Mouse (Mus musculus): ENCODE measurements around the gene Gmppa. TPM values are rescaled to one million over a fixed set of nuclear protein-coding genes. Genes with fewer than 3 reads are reported as not detected.

Gene Gmppa
- polyA plus RNA-seq (2012; rRNA removed) (34.3 and 38.2 TPM in 2 replicates), polyA plus RNA-seq (2014; fragmentation: Nextera tagmentation; extraction: Ambion mirVana) (22.8 and 31.1 TPM in 2 replicates)

DNA sequence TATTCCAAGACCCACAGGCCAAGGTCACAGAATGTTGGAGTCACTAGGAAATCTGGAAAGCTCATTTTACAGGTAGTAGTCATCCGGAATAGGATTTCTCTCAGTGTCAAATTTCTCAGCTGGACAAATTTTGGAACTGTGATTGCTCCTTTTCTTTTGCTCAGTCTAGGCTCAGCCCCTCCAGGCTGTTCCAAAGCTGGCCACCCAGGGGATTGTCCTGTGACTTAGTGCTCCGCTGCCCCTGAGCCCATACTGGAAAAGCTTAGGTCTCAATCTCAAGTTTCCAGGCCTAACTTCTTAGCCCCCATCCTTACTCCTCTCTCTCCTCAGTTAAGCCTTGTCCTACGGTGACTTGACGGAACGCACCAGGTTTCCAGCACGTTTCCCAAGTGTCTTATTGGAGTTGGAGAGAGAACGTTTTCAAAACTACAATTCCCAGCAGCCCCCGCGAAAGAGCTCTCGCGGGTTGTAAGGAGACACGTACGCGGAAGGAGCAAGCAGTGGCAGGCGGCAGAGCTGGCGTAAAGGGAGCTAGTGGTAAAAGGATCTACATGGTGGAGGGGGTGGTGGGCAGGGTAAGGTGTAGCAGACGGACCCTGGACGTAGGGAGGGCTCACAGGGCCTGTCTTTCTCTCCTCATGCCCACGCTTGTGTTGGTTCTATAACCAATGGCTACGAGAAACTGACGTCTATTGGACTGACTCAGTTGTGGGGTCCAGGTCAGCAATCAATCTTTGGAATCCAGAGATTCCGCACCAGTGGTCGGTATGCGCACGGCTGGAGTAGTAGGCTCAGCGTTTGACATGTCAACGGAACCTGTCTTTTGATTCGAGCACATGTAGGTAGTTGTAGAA is at the start of gene Gmppa:
TSS of gene Gmppa (plus strand) at position 456 of the 854 bp plus-strand sequence.
- Histone ChIP-seq H3K9me3 (ENCODE audit: control insufficient read depth, low read length) (no peaks in the 10 kb centered on the region), H3K4me3 (ENCODE audit: insufficient read depth in 1 of 2, low read depth in 2 of 2, low read length in 2 of 2) (peak within 1 kb of the TSS; percentile 72 to 98), H3K4me1 (replicated peaks; ENCODE audit: control insufficient read depth in 2 of 2, insufficient read depth in 2 of 2, low read length in 1 of 2) (peaks cover 0 to 13% of the 10 kb centered on the region in 2 experiments; a peak in 3 of 4 replicates), H3K36me3 (replicated peaks; ENCODE audit: control insufficient read depth, insufficient read depth, low read depth) (no peaks in the 10 kb centered on the region), H3K27ac (no peak within 1 kb of the TSS), H3K4me2 (ENCODE audit: low read depth) (peak within 1 kb of the TSS; percentile 81), H3K27me3 (ENCODE audit: control insufficient read depth, insufficient read depth, low read length) (no peaks in the 10 kb centered on the region; the same call in 1 of the 2 replicates), H3K9ac (replicated peaks) (peak within 1 kb of the TSS; percentile 77)
- peak; percentile 48 to 65 (median 56) for DNase-seq (ENCODE audit: low read depth in 3 of 3, low spot score in 3 of 3)
- TF ChIP-seq EP300 (IDR thresholded peaks at IDR 0.05; ENCODE audit: low read depth) (no peak), CTCF (IDR thresholded peaks at IDR 0.05; ENCODE audit: low read depth) (no peak)
- 6% methylated on average over 28 of the region's 28 CpGs for WGBS (ENCODE audit: insufficient replicate concordance)
- peak; percentile 62 for ATAC-seq (ENCODE audit: insufficient read depth)

- H3K4me3 ChIP-seq (ENCODE audit: insufficient read depth in 1 of 2, low read depth in 2 of 2, low read length in 2 of 2) = no peak overlapping the region
- no peak overlapping the region for H3K9ac ChIP-seq (replicated peaks)
- no peaks in the 10 kb centered on the region for H3K36me3 ChIP-seq (replicated peaks; ENCODE audit: control insufficient read depth, insufficient read depth, low read depth)
- H3K9me3 ChIP-seq (ENCODE audit: control insufficient read depth, low read length) = no peaks in the 10 kb centered on the region
- no peaks in the 10 kb centered on the region for H3K4me1 ChIP-seq (replicated peaks; ENCODE audit: control insufficient read depth in 2 of 2, insufficient read depth in 2 of 2, low read length in 1 of 2)
- TF ChIP-seq EP300 (IDR thresholded peaks at IDR 0.05; ENCODE audit: low read depth) (no peak), CTCF (IDR thresholded peaks at IDR 0.05; ENCODE audit: low read depth) (no peak)
- WGBS (ENCODE audit: insufficient replicate concordance) = 12% methylated on average over 4 of the region's 4 CpGs
- no peak for DNase-seq (ENCODE audit: low read depth in 3 of 3, low spot score in 3 of 3)
- H3K4me2 ChIP-seq (ENCODE audit: low read depth) = no peak overlapping the region
- no peak for ATAC-seq (ENCODE audit: insufficient read depth)
- H3K27ac ChIP-seq = no peak overlapping the region
- peaks cover 61% of the 10 kb centered on the region for H3K27me3 ChIP-seq (ENCODE audit: control insufficient read depth, insufficient read depth, low read length)
Measured at GRCm38 (mm10) chr1:75386149-75386548, 49.6 kb upstream of the Gmppa start.

- Histone ChIP-seq H3K4me1 (replicated peaks; ENCODE audit: control insufficient read depth in 2 of 2, insufficient read depth in 2 of 2, low read length in 1 of 2) (no peaks in the 10 kb centered on the region), H3K36me3 (replicated peaks; ENCODE audit: control insufficient read depth, insufficient read depth, low read depth) (no peaks in the 10 kb centered on the region), H3K4me2 (ENCODE audit: low read depth) (no peak overlapping the region), H3K27ac (no peak overlapping the region), H3K9me3 (ENCODE audit: control insufficient read depth, low read length) (no peaks in the 10 kb centered on the region), H3K27me3 (ENCODE audit: control insufficient read depth, insufficient read depth, low read length) (peaks cover 48% of the 10 kb centered on the region), H3K9ac (replicated peaks) (no peak overlapping the region), H3K4me3 (ENCODE audit: insufficient read depth in 1 of 2, low read depth in 2 of 2, low read length in 2 of 2) (no peak overlapping the region)
- TF ChIP-seq CTCF (IDR thresholded peaks at IDR 0.05; ENCODE audit: low read depth) (no peak), EP300 (IDR thresholded peaks at IDR 0.05; ENCODE audit: low read depth) (no peak)
- 25% methylated on average over 7 of the region's 7 CpGs for WGBS (ENCODE audit: insufficient replicate concordance)
- no peak for DNase-seq (ENCODE audit: low read depth in 3 of 3, low spot score in 3 of 3)
- no peak for ATAC-seq (ENCODE audit: insufficient read depth)
Measured at GRCm38 (mm10) chr1:75387469-75387928, 48.2 kb upstream of the Gmppa start.

DNA sequence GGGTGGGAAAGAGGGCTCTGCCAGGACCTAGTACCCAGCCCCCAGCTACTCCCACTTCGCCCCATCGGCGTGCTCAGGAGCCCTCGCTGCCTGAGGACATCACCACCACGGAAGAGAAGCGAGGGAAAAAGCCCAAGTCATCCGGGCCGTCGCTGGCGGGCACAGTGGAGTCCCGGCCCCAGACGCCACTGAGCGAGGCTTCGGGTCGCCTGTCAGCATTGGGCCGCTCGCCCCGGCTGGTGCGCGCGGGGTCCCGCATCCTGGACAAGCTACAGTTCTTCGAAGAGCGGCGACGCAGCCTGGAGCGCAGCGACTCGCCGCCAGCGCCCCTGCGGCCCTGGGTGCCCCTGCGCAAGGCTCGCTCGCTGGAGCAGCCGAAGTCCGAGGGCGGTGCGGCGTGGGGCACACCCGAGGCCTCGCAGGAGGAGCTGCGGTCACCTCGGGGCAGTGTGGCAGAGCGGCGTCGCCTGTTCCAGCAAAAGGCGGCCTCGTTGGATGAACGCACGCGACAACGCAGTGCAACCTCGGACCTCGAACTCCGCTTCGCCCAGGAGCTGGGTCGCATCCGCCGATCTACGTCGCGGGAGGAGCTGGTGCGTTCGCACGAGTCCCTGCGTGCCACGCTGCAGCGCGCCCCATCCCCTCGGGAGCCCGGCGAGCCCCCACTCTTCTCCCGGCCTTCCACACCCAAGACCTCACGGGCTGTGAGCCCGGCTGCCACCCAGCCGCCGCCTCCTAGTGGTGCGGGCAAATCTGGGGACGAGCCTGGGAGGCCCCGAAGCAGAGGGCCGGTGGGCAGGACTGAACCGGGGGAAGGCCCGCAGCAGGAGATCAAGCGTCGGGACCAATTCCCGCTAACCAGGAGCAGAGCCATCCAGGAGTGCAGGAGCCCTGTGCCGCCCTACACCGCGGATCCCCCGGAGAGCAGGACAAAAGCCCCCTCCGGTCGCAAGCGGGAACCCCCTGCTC is 47.5 kb upstream of the Gmppa start:
- H3K9me3 ChIP-seq (ENCODE audit: control insufficient read depth, low read length) = no peaks in the 10 kb centered on the region
- DNase-seq (ENCODE audit: low read depth in 3 of 3, low spot score in 3 of 3) (no peak), ATAC-seq (ENCODE audit: insufficient read depth) (no peak)
- peaks cover 41% of the 10 kb centered on the region for H3K27me3 ChIP-seq (ENCODE audit: control insufficient read depth, insufficient read depth, low read length)
- H3K27ac ChIP-seq = no peak overlapping the region
- TF ChIP-seq CTCF (IDR thresholded peaks at IDR 0.05; ENCODE audit: low read depth) = no peak
- no peak overlapping the region for H3K4me2 ChIP-seq (ENCODE audit: low read depth)
- no peak overlapping the region for H3K9ac ChIP-seq (replicated peaks)
- 6% methylated on average over 91 of the region's 94 CpGs for WGBS (ENCODE audit: insufficient replicate concordance)
- H3K4me1 ChIP-seq (replicated peaks; ENCODE audit: control insufficient read depth in 2 of 2, insufficient read depth in 2 of 2, low read length in 1 of 2) = no peaks in the 10 kb centered on the region
- no peak overlapping the region for H3K4me3 ChIP-seq (ENCODE audit: insufficient read depth in 1 of 2, low read depth in 2 of 2, low read length in 2 of 2)
- no peaks in the 10 kb centered on the region for H3K36me3 ChIP-seq (replicated peaks; ENCODE audit: control insufficient read depth, insufficient read depth, low read depth)

All from liver, embryonic 14.5 days (tissue).